Mouse (Mus musculus): ENCODE data around the gene 9330182L06Rik. TPM values are rescaled to one million over a fixed set of nuclear protein-coding genes. Genes with fewer than 3 reads are reported as not detected.

Gene 9330182L06Rik
- polyA plus RNA-seq, 1 experiment from 2014 or later, result 24.9 TPM

GRCm38 (mm10) chr5:9326863-9327262 is 60.9 kb downstream of the 9330182L06Rik start:
- DNase-seq (no peak), ATAC-seq (ENCODE audit: low FRiP score, low TSS enrichment) (no peak)
- WGBS, result 69% methylated on average over 1 of the region's 1 CpGs

DNA sequence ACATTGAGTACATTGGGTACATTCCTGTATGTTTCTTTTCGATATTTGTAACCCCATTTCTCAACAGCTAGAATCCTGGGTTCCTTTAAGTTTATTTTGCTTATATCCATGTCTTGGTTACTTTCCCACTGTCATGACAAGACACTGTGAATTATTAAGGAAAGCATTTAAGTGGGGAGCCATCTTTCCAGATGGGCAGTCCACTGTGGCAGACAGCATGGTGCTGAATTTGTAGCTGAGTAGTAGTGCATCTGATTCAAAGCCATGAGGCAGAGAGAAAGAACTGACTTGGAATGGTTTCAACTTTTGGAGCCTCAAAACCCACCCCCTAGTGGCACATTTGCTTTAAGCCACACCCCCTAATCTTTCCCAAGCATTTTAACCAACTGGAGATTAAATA is 61.6 kb downstream of the 9330182L06Rik start:
- no peaks in the 10 kb centered on the region for H3K27me3 ChIP-seq (ENCODE audit: control insufficient read depth, insufficient read depth, low read length)
- H3K4me3 ChIP-seq (replicated peaks; ENCODE audit: low read depth, low read length), result no peak overlapping the region
- H3K4me1 ChIP-seq (ENCODE audit: control insufficient read depth, insufficient read depth, low read length), result no peaks in the 10 kb centered on the region
- WGBS, result 94% methylated on average over 1 of the region's 1 CpGs
- no peaks in the 10 kb centered on the region for H3K36me3 ChIP-seq (ENCODE audit: control insufficient read depth, insufficient read depth, low read length)
- no peak for ATAC-seq (ENCODE audit: low FRiP score, low TSS enrichment)
- no peaks in the 10 kb centered on the region for H3K9me3 ChIP-seq (ENCODE audit: control insufficient read depth, low read length)
- no peak overlapping the region for H3K9ac ChIP-seq (replicated peaks; ENCODE audit: low read length)
- H3K4me2 ChIP-seq (ENCODE audit: low read length), result no peak overlapping the region
- no peak for DNase-seq
- H3K27ac ChIP-seq (replicated peaks; ENCODE audit: low read depth, low read length), result no peak overlapping the region

More at GRCm38 (mm10) chr5:9326863-9327262, 60.9 kb downstream of the 9330182L06Rik start:
- H3K27me3 ChIP-seq (ENCODE audit: control insufficient read depth, insufficient read depth, low read length), result no peaks in the 10 kb centered on the region
- H3K36me3 ChIP-seq (ENCODE audit: control insufficient read depth, insufficient read depth, low read length), result no peaks in the 10 kb centered on the region
- no peak overlapping the region for H3K4me3 ChIP-seq (replicated peaks; ENCODE audit: low read depth, low read length)
- H3K4me2 ChIP-seq (ENCODE audit: low read length), result no peak overlapping the region
- no peaks in the 10 kb centered on the region for H3K9me3 ChIP-seq (ENCODE audit: control insufficient read depth, low read length)
- H3K27ac ChIP-seq (replicated peaks; ENCODE audit: low read depth, low read length), result no peak overlapping the region
- no peaks in the 10 kb centered on the region for H3K4me1 ChIP-seq (ENCODE audit: control insufficient read depth, insufficient read depth, low read length)
- no peak overlapping the region for H3K9ac ChIP-seq (replicated peaks; ENCODE audit: low read length)

- 0 out of 2 replicates have a peak overlapping the region, but pooled peaks have one; percentile 24 for H3K9ac ChIP-seq (replicated peaks; ENCODE audit: low read length)
- no peaks in the 10 kb centered on the region for H3K9me3 ChIP-seq (ENCODE audit: control insufficient read depth, low read length)
- H3K27me3 ChIP-seq (ENCODE audit: control insufficient read depth, insufficient read depth, low read length), result no peaks in the 10 kb centered on the region
- H3K4me1 ChIP-seq (ENCODE audit: control insufficient read depth, insufficient read depth, low read length), result peaks cover 16% of the 10 kb centered on the region
- H3K27ac ChIP-seq (replicated peaks; ENCODE audit: low read depth, low read length), result peak overlapping the region; percentile 93
- peak; percentile 86 for ATAC-seq (ENCODE audit: low FRiP score, low TSS enrichment)
- H3K4me2 ChIP-seq (ENCODE audit: low read length), result peak overlapping the region; percentile 13
- no peaks in the 10 kb centered on the region for H3K36me3 ChIP-seq (ENCODE audit: control insufficient read depth, insufficient read depth, low read length)
- DNase-seq, result peak; percentile 68
- 28% methylated on average over 7 of the region's 7 CpGs for WGBS
- no peak overlapping the region for H3K4me3 ChIP-seq (replicated peaks; ENCODE audit: low read depth, low read length)
These were observed 73.0 kb downstream of the 9330182L06Rik start for GRCm38 (mm10) chr5:9338756-9339510.

DNA sequence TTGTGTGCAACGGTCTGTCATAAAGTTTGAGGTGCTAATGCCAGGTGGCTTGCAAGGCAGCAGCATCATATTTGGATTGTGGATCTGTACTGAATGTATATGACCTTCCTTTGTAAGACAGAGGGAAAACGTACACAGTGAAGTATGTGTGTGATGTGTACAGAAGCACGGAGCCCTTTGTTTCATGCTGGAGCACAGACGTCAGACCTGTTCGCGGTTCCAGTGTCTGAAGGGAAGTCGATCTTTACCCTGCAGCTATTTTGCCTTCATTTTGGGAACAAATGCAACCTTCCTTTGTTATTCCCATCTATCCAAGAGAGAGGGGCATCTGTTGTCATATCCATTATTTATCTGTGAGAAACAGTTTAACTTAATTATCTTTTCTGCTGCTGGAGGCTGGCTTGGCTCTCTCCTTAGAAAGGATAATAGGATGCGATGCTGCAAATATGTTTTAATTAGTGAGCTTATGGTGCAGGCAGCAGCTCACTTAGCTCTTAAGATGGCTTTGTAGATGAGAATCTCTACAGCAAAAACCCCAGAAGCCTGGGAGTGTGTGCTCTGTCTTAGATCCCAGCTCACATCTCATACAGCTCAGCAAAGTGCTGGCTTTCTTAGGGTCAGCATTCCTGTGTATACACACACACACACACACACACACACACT is 73.7 kb downstream of the 9330182L06Rik start:
- peak overlapping the region; percentile 13 for H3K4me2 ChIP-seq (ENCODE audit: low read length)
- peak overlapping the region; percentile 93 for H3K27ac ChIP-seq (replicated peaks; ENCODE audit: low read depth, low read length)
- no peaks in the 10 kb centered on the region for H3K9me3 ChIP-seq (ENCODE audit: control insufficient read depth, low read length)
- no peak overlapping the region for H3K4me3 ChIP-seq (replicated peaks; ENCODE audit: low read depth, low read length)
- H3K27me3 ChIP-seq (ENCODE audit: control insufficient read depth, insufficient read depth, low read length), result no peaks in the 10 kb centered on the region
- H3K4me1 ChIP-seq (ENCODE audit: control insufficient read depth, insufficient read depth, low read length), result peaks cover 18% of the 10 kb centered on the region
- peak overlapping the region; percentile 24 for H3K9ac ChIP-seq (replicated peaks; ENCODE audit: low read length)
- 30% methylated on average over 8 of the region's 8 CpGs for WGBS
- DNase-seq (peak; percentile 75), ATAC-seq (ENCODE audit: low FRiP score, low TSS enrichment) (peak; percentile 77)
- no peaks in the 10 kb centered on the region for H3K36me3 ChIP-seq (ENCODE audit: control insufficient read depth, insufficient read depth, low read length)

- peaks cover 22% of the 10 kb centered on the region for H3K4me1 ChIP-seq (ENCODE audit: control insufficient read depth, insufficient read depth, low read length)
- DNase-seq (peak; percentile 56), ATAC-seq (ENCODE audit: low FRiP score, low TSS enrichment) (peak; percentile 61; the same call in 1 of the 2 replicates)
- no peak overlapping the region for H3K4me3 ChIP-seq (replicated peaks; ENCODE audit: low read depth, low read length)
- H3K9me3 ChIP-seq (ENCODE audit: control insufficient read depth, low read length), result no peaks in the 10 kb centered on the region
- H3K9ac ChIP-seq (replicated peaks; ENCODE audit: low read length), result no peak overlapping the region
- H3K27me3 ChIP-seq (ENCODE audit: control insufficient read depth, insufficient read depth, low read length), result no peaks in the 10 kb centered on the region
- H3K27ac ChIP-seq (replicated peaks; ENCODE audit: low read depth, low read length), result peak overlapping the region; percentile 75
- H3K36me3 ChIP-seq (ENCODE audit: control insufficient read depth, insufficient read depth, low read length), result no peaks in the 10 kb centered on the region
- WGBS, result 45% methylated on average over 5 of the region's 5 CpGs
- H3K4me2 ChIP-seq (ENCODE audit: low read length), result no peak overlapping the region
These were observed 78.7 kb downstream of the 9330182L06Rik start for GRCm38 (mm10) chr5:9344581-9344980.

DNA sequence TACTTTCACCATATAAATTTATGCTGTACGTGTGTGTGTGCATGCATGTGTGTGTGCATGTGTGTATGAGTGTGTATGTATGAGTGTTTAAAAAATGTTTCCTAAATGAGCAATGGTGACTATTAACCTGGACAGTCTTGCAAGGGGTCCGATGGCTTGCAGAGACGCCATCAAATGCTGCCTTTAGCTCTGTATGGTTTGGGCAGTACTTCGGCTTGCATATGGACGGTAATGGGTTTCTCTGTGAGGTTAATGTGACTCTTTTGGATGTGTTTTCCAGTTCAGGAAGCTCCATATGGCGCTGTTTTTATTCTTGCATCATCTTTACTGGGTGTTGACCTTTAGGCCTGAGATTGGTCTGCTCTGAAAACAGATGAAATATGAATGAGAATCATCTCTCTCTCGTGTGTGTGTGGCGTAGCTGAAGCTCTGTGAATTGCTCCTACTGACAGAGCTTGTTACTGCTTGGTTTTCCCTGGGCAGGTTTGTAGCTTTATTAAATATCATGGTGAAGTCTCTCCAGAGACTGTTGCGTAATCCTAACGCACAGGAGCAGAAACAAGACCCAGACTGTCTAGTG is 79.2 kb downstream of the 9330182L06Rik start:
- DNase-seq, result peak; percentile 59
- Histone ChIP-seq H3K4me1 (ENCODE audit: control insufficient read depth, insufficient read depth, low read length) (peaks cover 18% of the 10 kb centered on the region), H3K27ac (replicated peaks; ENCODE audit: low read depth, low read length) (peak overlapping the region; percentile 75), H3K4me3 (replicated peaks; ENCODE audit: low read depth, low read length) (no peak overlapping the region), H3K27me3 (ENCODE audit: control insufficient read depth, insufficient read depth, low read length) (no peaks in the 10 kb centered on the region), H3K4me2 (ENCODE audit: low read length) (0 out of 2 replicates have a peak overlapping the region, but pooled peaks have one; percentile 4), H3K36me3 (ENCODE audit: control insufficient read depth, insufficient read depth, low read length) (no peaks in the 10 kb centered on the region), H3K9ac (replicated peaks; ENCODE audit: low read length) (no peak overlapping the region), H3K9me3 (ENCODE audit: control insufficient read depth, low read length) (no peaks in the 10 kb centered on the region)
- peak; percentile 56; the same call in 1 of the 2 replicates for ATAC-seq (ENCODE audit: low FRiP score, low TSS enrichment)
- WGBS, result 56% methylated on average over 10 of the region's 10 CpGs

DNA sequence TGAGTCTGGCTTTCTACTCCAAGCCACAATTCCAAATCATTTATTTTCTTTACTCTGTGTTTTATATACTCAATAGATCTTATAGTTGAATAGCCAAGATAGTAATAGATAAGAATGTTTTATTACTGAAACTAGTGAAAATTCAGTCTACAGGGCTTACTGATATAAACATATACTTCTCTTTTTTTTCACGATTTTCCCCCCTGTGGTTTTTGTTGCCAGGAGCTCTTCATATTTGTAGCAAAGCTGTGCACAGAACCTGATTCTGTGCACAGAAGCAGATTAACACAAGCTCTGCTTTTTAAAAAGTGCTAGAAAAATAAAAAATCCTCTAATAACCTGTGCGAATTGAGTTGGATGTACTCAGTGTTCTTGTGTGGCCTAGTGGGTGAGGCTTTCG is 79.7 kb downstream of the 9330182L06Rik start:
- no peaks in the 10 kb centered on the region for H3K36me3 ChIP-seq (ENCODE audit: control insufficient read depth, insufficient read depth, low read length)
- no peak overlapping the region for H3K4me3 ChIP-seq (replicated peaks; ENCODE audit: low read depth, low read length)
- H3K27ac ChIP-seq (replicated peaks; ENCODE audit: low read depth, low read length), result peak overlapping the region; percentile 75
- WGBS, result 85% methylated on average over 3 of the region's 3 CpGs
- no peaks in the 10 kb centered on the region for H3K9me3 ChIP-seq (ENCODE audit: control insufficient read depth, low read length)
- no peak overlapping the region for H3K4me2 ChIP-seq (ENCODE audit: low read length)
- H3K27me3 ChIP-seq (ENCODE audit: control insufficient read depth, insufficient read depth, low read length), result no peaks in the 10 kb centered on the region
- no peak overlapping the region for H3K9ac ChIP-seq (replicated peaks; ENCODE audit: low read length)
- DNase-seq (peak; percentile 13), ATAC-seq (ENCODE audit: low FRiP score, low TSS enrichment) (no peak)
- peaks cover 18% of the 10 kb centered on the region for H3K4me1 ChIP-seq (ENCODE audit: control insufficient read depth, insufficient read depth, low read length)

DNA sequence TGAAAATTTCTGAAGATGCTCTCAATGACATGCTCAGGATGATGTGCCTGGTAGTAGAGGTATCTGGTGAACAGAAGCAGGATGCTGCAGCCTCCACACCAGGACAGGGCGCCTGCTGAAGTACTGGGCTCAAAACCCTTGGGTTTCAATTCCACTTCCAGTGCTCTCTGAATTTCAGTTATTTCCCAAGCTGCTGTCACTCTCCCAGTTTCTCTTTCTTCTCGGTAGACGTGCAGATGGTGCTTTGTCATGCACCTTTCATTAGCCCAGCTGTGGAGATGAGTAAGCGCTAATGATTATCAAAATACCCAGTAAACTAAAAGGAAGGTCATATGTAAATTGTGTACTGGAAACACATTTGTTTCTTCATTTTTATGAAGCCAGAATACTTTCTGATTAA is 80.6 kb downstream of the 9330182L06Rik start:
- no peaks in the 10 kb centered on the region for H3K36me3 ChIP-seq (ENCODE audit: control insufficient read depth, insufficient read depth, low read length)
- H3K4me1 ChIP-seq (ENCODE audit: control insufficient read depth, insufficient read depth, low read length), result peaks cover 18% of the 10 kb centered on the region
- H3K27me3 ChIP-seq (ENCODE audit: control insufficient read depth, insufficient read depth, low read length), result no peaks in the 10 kb centered on the region
- no peak overlapping the region for H3K27ac ChIP-seq (replicated peaks; ENCODE audit: low read depth, low read length)
- DNase-seq (peak; percentile 10), ATAC-seq (ENCODE audit: low FRiP score, low TSS enrichment) (no peak)
- no peak overlapping the region for H3K9ac ChIP-seq (replicated peaks; ENCODE audit: low read length)
- WGBS, result 66% methylated on average over 4 of the region's 4 CpGs
- no peak overlapping the region for H3K4me2 ChIP-seq (ENCODE audit: low read length)
- no peak overlapping the region for H3K4me3 ChIP-seq (replicated peaks; ENCODE audit: low read depth, low read length)
- H3K9me3 ChIP-seq (ENCODE audit: control insufficient read depth, low read length), result no peaks in the 10 kb centered on the region

All from midbrain, embryonic 14.5 days (tissue).